Mouse (Mus musculus): Measurements from ENCODE around the gene Med26. TPM values are rescaled to one million over a fixed set of nuclear protein-coding genes. Genes with fewer than 3 reads are reported as not detected.

The Med26 gene
- polyA plus RNA-seq (2012; rRNA removed): 31.9 and 33.3 TPM in 2 replicates

GRCm38 (mm10) chr8:72547802-72548643 lies at the start of gene Med26:
Med26 (minus strand) TSS chr8:72548270.

GRCm38 (mm10) chr8:72571611-72572473 lies 23.8 kb upstream of the Med26 start, which contains the start of gene Tmem38a:
Tmem38a (plus strand) TSS chr8:72572055.

GRCm38 (mm10) chr8:72570633-72571610 lies 22.9 kb upstream of the Med26 start, which contains the start of gene Smim7:
Smim7 (minus strand) TSS chr8:72571088.

GRCm38 (mm10) chr8:72491680-72492621 lies 56.1 kb downstream of the Med26 start, which contains the start of gene Slc35e1:
Slc35e1 (minus strand) TSS chr8:72492614.

GRCm38 (mm10) chr8:72474826-72475546 lies 73.1 kb downstream of the Med26 start, which contains the start of gene Cherp:
Cherp (minus strand) TSS chr8:72475226.

Other genes with a start within 250 kb of the Med26 start
- 1.5 and 1.7 TPM in 2 replicates for gene Gm10282, start 243.0 kb downstream of the Med26 start, polyA plus RNA-seq (2012; rRNA removed)
- 63.9 and 91.3 TPM in 2 replicates for gene Klf2, start 229.2 kb downstream of the Med26 start, polyA plus RNA-seq (2012; rRNA removed)
- gene Eps15l1, start 126.8 kb downstream of the Med26 start, polyA plus RNA-seq (2012; rRNA removed): 51.1 and 52.0 TPM in 2 replicates
- 0.41 and 0.86 TPM in 2 replicates for gene Calr3, start 104.4 kb downstream of the Med26 start, polyA plus RNA-seq (2012; rRNA removed)
- gene 1700030K09Rik, start 104.4 kb downstream of the Med26 start, polyA plus RNA-seq (2012; rRNA removed): 15.3 and 15.7 TPM in 2 replicates
- 59.9 and 80.5 TPM in 2 replicates for gene Cherp, start 73.0 kb downstream of the Med26 start, polyA plus RNA-seq (2012; rRNA removed)
- 88.6 and 92.3 TPM in 2 replicates for gene Slc35e1, start 55.7 kb downstream of the Med26 start, polyA plus RNA-seq (2012; rRNA removed)
- 39.8 and 43.6 TPM in 2 replicates for gene Smim7, start 22.8 kb upstream of the Med26 start, polyA plus RNA-seq (2012; rRNA removed)
- 53.7 and 58.2 TPM in 2 replicates for gene Tmem38a, start 23.8 kb upstream of the Med26 start, polyA plus RNA-seq (2012; rRNA removed)
- 2.1 and 2.4 TPM in 2 replicates for gene Nwd1, start 98.4 kb upstream of the Med26 start, polyA plus RNA-seq (2012; rRNA removed)
- gene Sin3b, start 175.0 kb upstream of the Med26 start, polyA plus RNA-seq (2012; rRNA removed): 219 and 256 TPM in 2 replicates
- gene F2rl3, start 213.6 kb upstream of the Med26 start, polyA plus RNA-seq (2012; rRNA removed): 8.2 and 9.4 TPM in 2 replicates

All from ovary, adult 2 months (tissue).